20 mouse cellular contexts compared by ENCODE assay signal in genomic region chr11:57468706-57469105, GRCm38 (mm10). TPM values are rescaled to one million over a fixed set of nuclear protein-coding genes. Genes with fewer than 3 reads are reported as not detected.
DNase-seq lines count a peak whose midpoint lies in the region; ATAC-seq and TF ChIP-seq lines count a peak whose summit lies in the region.
"Had no signal": no experiment of that assay in that cellular context is flagged by ENCODE, and none has a peak within 500 bp of the region (broad histone marks: within the 10 kb centered on the region; RNA-seq: fewer than 3 reads in every experiment).

No protein-coding gene starts in this region.

- 79% methylated on average over 4 of the region's 4 CpGs for WGBS in kidney, postnatal 0 days
- 71% methylated on average over 4 of the region's 4 CpGs for whole genome bisulfite sequencing in spleen, adult 2 months

- ATAC-seq in CD4-positive, CD25-positive, alpha-beta regulatory T cell, adult 4 months, result no peak
- no peak for ATAC-seq in kidney, postnatal 0 days (replicated peaks; ENCODE audit: low FRiP score, low read depth)
- no peak for ATAC-seq in erythroblast, adult 5-6 weeks (replicated peaks; ENCODE audit: low FRiP score, poor library complexity, severe bottlenecking)

- H3K27me3 ChIP-seq in kidney, postnatal 0 days (ENCODE audit: insufficient read depth, low read length), result no peaks in the 10 kb centered on the region
- no peaks in the 10 kb centered on the region for H3K27me3 ChIP-seq in spleen, adult 2 months (ENCODE audit: control insufficient read depth, insufficient read depth, low read length)
- H3K27me3 ChIP-seq: neural tube, embryonic 13.5 days had no signal

- no peak overlapping the region for H3K27ac ChIP-seq in kidney, postnatal 0 days
- no peak overlapping the region for H3K27ac ChIP-seq in spleen, adult 2 months (ENCODE audit: insufficient read depth, low read length)
- H3K27ac ChIP-seq: forebrain, embryonic 10.5 days; hindbrain, embryonic 13.5 days; neural tube, embryonic 13.5 days had no signal

- peak; percentile 47 for DNase-seq in CD4-positive, CD25-positive, alpha-beta regulatory T cell, adult 2 months (ENCODE audit: low read depth, low spot score)
- DNase-seq in kidney, postnatal 0 days (ENCODE audit: low spot score), result no peak
- no peak for DNase-seq in kidney, postnatal 4 days
- no peak for DNase-seq in spleen, adult 2 months (ENCODE audit: low read depth in 1 of 2, low spot score in 2 of 2)
- DNase-seq in spleen, postnatal 36 days (ENCODE audit: low spot score in 2 of 2), result no peak
- no peak for DNase-seq in embryo, embryonic 11 days
- DNase-seq: adrenal gland, postnatal 14 days; cerebellum, adult 2 months; gastrocnemius, postnatal 36 days; heart, postnatal 14 days; kidney, adult 8-10 months; lung, postnatal 10 days; right cerebral cortex, postnatal 25 days had no signal

- TF ChIP-seq POLR2A in spleen, adult 2 months (IDR thresholded peaks at IDR 0.05; ENCODE audit: low read depth, low read length), result no peak

- no peak overlapping the region for H3K9ac ChIP-seq in kidney, postnatal 0 days (ENCODE audit: low read depth, low read length)
- H3K9ac ChIP-seq: hindbrain, embryonic 13.5 days; neural tube, embryonic 13.5 days had no signal

- H3K4me2 ChIP-seq in kidney, postnatal 0 days (ENCODE audit: low read length), result no peak overlapping the region
- H3K4me2 ChIP-seq: heart, embryonic 11.5 days; hindbrain, embryonic 13.5 days; liver, embryonic 11.5 days; neural tube, embryonic 13.5 days had no signal

- H3K36me3 ChIP-seq in kidney, postnatal 0 days (ENCODE audit: insufficient read depth, low read length), result no peaks in the 10 kb centered on the region
- no peaks in the 10 kb centered on the region for H3K36me3 ChIP-seq in spleen, adult 2 months (ENCODE audit: control insufficient read depth, insufficient read depth, low read length)
- H3K36me3 ChIP-seq: forebrain, embryonic 10.5 days; hindbrain, embryonic 13.5 days; neural tube, embryonic 13.5 days had no signal

- H3K4me3 ChIP-seq in kidney, postnatal 0 days (replicated peaks; ENCODE audit: low read depth, low read length), result no peak overlapping the region
- no peak overlapping the region for H3K4me3 ChIP-seq in spleen, adult 2 months (ENCODE audit: extremely low read depth, insufficient read depth, insufficient read length)
- H3K4me3 ChIP-seq: forebrain, embryonic 10.5 days; hindbrain, embryonic 13.5 days; neural tube, embryonic 13.5 days had no signal

- peak; percentile 30; the same call in 1 of the 2 replicates for TF ChIP-seq CTCF in kidney, postnatal 0 days (IDR thresholded peaks at IDR 0.05; ENCODE audit: low read depth)
- TF ChIP-seq CTCF in spleen, adult 2 months (IDR thresholded peaks at IDR 0.05; ENCODE audit: extremely low read depth, insufficient read depth, insufficient read length, insufficient replicate concordance), result peak; percentile 3; the same call in 1 of the 2 replicates

- H3K9me3 ChIP-seq in kidney, postnatal 0 days (replicated peaks; ENCODE audit: low read length), result no peaks in the 10 kb centered on the region
- H3K9me3 ChIP-seq: forebrain, embryonic 10.5 days; neural tube, embryonic 13.5 days had no signal

- no peaks in the 10 kb centered on the region for H3K4me1 ChIP-seq in kidney, postnatal 0 days (replicated peaks; ENCODE audit: insufficient read depth, low read length)
- no peaks in the 10 kb centered on the region for H3K4me1 ChIP-seq in spleen, adult 2 months (ENCODE audit: control insufficient read depth, insufficient read depth, insufficient read length)
- H3K4me1 ChIP-seq: forebrain, embryonic 10.5 days had no signal

RNA-seq across cellular contexts. Expression of gene Fam114a2, which starts 49.7 kb away (rescaled TPM):
- polyA plus RNA-seq in CD4-positive, CD25-positive, alpha-beta regulatory T cell, adult 4 months (2017; shearing (Covaris generic)), result 100 to 1,000 TPM; 117 to 160 TPM
- 70.1 and 70.9 TPM in 2 replicates for polyA plus RNA-seq in kidney, postnatal 0 days (2015; fragmentation: Nextera tagmentation; extraction: Ambion mirVana)
- polyA plus RNA-seq in spleen, adult 2 months (2012; rRNA removed), result 16.3 and 16.6 TPM in 2 replicates
- total RNA-seq in erythroblast, adult 5-6 weeks (2015; ENCODE audit: low replicate concordance), result 28.4 and 29.5 TPM in 2 replicates
- total RNA-seq in erythroblast, adult 5-6 weeks (2017; ENCODE audit: low replicate concordance), result 59.7 and 70.8 TPM in 2 replicates

RNA-seq across cellular contexts. Expression of gene Mfap3, which starts 49.8 kb away (rescaled TPM):
- polyA plus RNA-seq in CD4-positive, CD25-positive, alpha-beta regulatory T cell, adult 4 months (2017; shearing (Covaris generic)), result 10 to 100 TPM; 44.6 to 46.0 TPM
- 47.3 and 53.7 TPM in 2 replicates for polyA plus RNA-seq in kidney, postnatal 0 days (2015; fragmentation: Nextera tagmentation; extraction: Ambion mirVana)
- 9.9 and 10.4 TPM in 2 replicates for polyA plus RNA-seq in spleen, adult 2 months (2012; rRNA removed)
- 10.8 and 12.5 TPM in 2 replicates for total RNA-seq in erythroblast, adult 5-6 weeks (2015; ENCODE audit: low replicate concordance)
- total RNA-seq in erythroblast, adult 5-6 weeks (2017; ENCODE audit: low replicate concordance), result 6.3 and 7.6 TPM in 2 replicates
